Mouse (Mus musculus) adrenal gland, adult 8-10 months (tissue): ENCODE measurements around the gene Ciita. TPM values are rescaled to one million over a fixed set of nuclear protein-coding genes. Genes with fewer than 3 reads are reported as not detected.
A peak's percentile ranks its signal among the peaks of the same experiment; 100 is the strongest.

Experiments used
- DNase-seq: peaks from one replicate; pipeline ENCODE4 v3.0.0; 2022
- total RNA-seq, 4 experiments: library from RNA; stranded (reverse); gene quantifications; 2 replicates each; pipeline ENCODE4 v1.2.4; 2022

The Ciita gene
- total RNA-seq, 4 experiments from 2014 or later, result 1.8 to 6.0 (median 4.7) TPM

- no peak for DNase-seq
These were observed 4.9 kb upstream of the Ciita start for GRCm38 (mm10) chr16:10474956-10475355.

DNA sequence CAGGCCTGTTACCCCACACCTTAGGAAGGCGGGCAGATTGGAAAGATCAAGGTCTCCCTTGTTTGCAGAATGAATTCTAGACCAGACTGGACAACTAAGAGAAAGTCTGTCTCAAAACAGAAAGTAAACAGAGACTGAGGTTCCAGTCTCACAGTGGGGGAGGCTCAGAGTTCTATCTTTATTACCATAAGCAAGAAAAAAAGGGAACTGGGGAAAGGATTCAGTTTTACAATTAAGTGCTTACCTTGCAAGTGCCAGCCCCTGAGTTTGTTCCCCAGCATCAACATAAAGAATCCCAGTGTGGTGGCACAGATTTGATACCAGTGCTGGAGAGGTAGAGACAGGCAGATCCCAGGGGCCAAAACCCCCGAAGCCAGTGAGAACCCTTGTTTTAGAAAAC lies 3.9 kb upstream of the Ciita start:
- DNase-seq, result no peak

- DNase-seq, result peak; percentile 14
These were observed 2.5 kb downstream of the Ciita start for GRCm38 (mm10) chr16:10482343-10482742.

DNA sequence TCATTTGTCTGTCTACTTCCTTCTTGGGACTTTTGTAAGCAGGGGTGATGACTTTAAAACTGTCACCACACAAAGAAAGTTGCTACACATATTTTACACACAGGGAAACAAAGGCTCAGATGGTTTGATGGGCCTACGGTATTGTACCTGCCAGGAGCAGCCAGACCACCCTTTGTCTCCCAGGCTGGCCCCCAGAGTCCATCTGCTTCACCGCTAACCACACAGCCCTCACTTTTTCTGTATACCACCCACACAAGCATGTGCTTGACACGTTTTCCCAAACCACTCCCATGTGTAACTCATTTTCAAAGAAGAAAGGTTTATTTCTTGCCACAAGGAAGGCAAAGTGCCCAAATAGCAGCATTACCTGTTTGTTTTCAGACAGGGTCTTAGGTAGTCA lies 7.1 kb downstream of the Ciita start:
- no peak for DNase-seq

DNA sequence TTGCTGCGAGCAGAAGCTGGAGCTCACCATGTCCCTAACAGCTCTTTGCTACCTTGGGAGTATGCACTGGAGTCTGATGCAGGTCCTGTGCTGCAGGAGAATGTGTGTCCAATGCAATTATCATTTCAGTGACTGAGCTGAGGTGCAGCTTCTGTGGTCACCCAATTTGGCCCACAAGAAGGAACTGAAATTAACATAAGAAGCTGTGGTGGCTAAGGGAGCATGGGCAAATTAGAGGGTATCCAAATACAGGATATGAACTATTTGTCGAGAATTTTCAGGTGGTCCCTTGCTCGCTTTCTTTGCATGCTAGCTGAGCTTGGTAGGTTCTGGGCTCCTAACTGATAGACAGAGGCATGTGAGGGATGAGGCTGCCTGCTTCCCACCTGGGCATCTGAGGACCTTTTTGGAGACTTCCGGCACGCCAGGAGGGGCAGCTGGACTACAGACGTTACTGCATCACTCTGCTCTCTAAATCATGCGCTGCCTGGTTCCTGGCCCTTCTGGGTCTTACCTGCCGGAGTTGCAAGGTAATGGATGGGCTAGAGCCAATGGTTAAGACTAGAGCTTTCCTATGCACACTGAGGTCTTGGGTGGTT lies 8.1 kb downstream of the Ciita start:
- DNase-seq, result no peak

DNA sequence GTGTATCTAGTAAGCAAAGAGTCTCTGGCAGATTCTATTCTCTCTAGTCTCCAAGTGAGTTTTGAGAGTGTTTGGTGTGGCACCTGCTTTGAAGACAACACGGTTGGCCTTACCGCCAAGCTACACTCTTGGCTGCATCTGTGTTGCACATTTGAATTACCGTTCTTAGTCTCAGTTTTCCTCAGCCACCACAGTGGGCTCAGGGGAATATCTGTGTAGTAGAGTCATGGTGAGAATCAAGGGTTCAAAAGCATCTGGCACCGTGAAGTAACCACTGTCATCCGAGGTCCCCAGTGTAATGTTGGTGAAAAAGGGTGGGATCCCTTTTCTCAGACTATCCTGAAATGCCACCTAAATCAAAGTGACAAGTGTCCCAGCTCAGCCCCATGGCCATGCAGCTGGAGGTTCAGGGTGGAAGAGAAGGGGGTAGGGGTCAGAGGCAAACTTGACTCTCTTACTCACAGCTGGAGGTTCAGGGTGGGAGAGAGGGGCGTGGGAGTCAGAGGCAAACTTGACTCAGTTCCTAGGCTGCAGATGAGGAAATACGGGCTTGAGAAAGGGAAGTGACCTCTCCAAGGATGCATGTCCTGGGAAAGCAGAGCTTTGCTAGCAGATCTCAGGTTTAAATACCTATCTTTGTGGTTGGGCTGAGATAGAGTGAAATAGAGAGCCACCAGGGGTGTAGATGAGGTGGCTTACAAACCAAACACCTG lies 9.1 kb downstream of the Ciita start:
- DNase-seq, result no peak

DNA sequence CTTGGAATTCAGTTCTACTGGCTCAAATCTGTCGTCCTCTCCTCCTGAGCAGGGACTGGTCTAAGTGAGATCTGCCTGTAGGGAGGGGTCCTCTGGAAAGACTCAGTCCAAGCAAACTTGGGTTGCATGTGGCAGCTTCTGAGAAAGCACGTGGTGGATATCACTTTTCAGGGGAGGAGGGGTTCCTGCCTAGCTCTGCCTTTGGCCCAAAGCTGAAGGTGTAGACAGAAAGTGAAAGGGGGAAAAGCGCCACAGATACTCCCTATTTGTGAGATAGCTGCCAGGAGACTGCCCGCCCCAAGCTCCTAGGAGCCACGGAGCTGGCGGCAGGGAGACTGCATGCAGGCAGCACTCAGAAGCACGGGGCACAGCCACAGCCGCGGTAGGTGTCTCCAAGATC lies 9.6 kb downstream of the Ciita start:
- DNase-seq, result no peak

- DNase-seq, result no peak
These were observed 10.1 kb downstream of the Ciita start for GRCm38 (mm10) chr16:10489904-10490457.

DNA sequence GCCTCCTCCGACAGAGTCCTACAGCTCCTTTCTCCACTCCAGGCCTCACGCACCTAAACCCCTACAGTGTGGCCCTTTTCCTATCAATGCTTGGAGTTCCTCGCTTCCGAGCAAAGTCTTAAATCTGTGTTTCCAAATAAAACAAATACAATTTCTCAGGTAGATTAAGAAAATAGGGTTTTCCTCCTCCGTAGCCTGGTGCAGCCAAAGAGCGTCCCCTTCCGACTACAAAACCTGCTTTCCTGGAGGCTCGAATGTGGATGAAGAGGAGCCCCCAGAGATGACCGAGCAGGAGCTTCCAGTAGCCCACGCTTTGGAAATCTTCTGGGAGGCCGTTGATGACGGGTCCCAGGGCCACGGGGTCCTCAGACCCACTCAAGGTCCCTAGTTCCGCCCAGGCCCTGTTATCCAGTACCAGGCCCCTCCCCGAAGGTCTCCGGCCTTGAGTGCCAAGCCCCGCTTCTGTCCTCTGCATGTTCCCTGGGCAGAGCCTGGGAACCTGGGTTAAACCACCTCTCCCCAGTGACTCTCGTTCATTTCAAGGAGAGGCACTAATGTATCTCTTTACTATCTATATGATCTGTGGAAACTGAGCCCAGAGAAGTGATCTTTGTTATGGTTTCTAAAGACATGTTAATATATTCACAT lies 10.8 kb downstream of the Ciita start:
- DNase-seq, result no peak

GRCm38 (mm10) chr16:10491716-10492115 lies 11.9 kb downstream of the Ciita start:
- no peak for DNase-seq

DNA sequence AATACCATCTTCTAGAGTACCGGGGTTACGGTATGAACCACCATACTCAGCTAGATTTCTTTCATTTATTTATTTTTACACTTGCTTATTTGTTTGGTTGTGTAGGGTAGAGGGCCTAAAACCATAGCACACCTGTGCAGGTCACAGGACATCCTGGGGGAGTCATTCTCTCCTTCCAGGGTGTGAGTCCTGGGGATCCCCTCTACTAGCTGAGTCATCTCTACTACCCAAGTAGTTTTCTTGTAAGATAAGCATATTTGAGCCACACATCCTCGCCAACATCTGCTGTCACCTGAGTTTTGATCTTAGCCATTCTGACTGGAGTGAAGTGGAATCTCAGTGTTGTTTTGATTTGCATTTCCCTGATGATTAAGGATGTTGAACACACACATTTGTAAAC lies 12.7 kb downstream of the Ciita start:
- DNase-seq, result no peak

GRCm38 (mm10) chr16:10495824-10496298 lies 16.0 kb downstream of the Ciita start:
- no peak for DNase-seq

- DNase-seq, result no peak
These were observed 18.3 kb downstream of the Ciita start for GRCm38 (mm10) chr16:10498096-10498602.

GRCm38 (mm10) chr16:10499122-10499521 lies 19.3 kb downstream of the Ciita start:
- no peak for DNase-seq

- DNase-seq, result no peak
These were observed 22.0 kb downstream of the Ciita start for GRCm38 (mm10) chr16:10501865-10502264.

- DNase-seq, result no peak
These were observed 23.2 kb downstream of the Ciita start for GRCm38 (mm10) chr16:10503058-10503457.

- DNase-seq, result no peak
These were observed 27.6 kb downstream of the Ciita start for GRCm38 (mm10) chr16:10507445-10507844.

DNA sequence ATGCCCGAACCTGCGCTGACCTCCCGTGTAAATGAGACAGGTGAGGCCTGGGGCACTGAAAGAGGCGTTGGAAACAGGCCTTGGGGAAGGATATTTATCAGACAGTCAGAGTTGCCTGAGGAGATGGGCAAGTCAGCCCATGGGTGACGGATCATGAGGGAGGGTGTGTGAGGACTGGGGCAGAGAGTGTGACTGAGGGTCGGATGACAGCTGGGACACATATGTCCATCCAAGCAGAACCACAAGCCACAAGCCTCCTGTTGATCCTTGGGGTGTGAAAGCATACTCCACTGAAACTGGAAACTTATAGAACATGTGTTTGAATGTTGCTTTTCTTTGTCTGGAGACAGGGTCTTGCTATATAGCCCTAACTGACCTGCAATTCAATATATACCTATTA lies 28.8 kb downstream of the Ciita start:
- DNase-seq, result no peak

DNA sequence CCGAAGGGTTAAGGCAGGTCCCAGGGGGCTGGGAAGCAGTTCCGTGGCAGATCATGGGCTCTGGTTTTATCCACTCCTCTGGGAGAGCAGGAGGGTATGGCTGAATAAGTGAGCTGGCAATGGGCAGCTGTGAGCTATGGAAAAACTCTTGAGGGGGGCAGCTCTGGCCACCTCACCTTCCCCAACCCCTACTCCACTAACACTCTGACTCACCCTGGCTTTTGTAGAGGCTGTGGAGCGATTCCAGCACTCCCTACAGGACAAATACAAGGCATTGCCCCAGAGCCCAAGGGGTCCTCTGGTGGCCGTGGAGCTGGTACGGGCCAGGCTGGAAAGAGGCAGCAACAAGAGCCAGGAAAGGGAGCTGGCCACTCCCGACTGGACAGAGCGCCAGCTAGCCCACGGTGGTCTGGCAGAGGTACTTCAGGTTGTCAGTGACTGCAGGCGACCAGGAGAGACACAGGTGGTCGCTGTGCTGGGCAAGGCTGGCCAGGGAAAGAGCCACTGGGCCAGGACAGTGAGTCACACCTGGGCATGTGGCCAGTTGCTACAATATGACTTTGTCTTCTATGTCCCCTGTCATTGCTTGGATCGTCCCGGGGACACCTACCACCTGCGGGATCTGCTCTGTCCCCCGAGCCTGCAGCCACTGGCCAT lies 30.7 kb downstream of the Ciita start:
- DNase-seq, result no peak

GRCm38 (mm10) chr16:10511134-10511520 lies 31.3 kb downstream of the Ciita start:
- DNase-seq, result no peak

DNA sequence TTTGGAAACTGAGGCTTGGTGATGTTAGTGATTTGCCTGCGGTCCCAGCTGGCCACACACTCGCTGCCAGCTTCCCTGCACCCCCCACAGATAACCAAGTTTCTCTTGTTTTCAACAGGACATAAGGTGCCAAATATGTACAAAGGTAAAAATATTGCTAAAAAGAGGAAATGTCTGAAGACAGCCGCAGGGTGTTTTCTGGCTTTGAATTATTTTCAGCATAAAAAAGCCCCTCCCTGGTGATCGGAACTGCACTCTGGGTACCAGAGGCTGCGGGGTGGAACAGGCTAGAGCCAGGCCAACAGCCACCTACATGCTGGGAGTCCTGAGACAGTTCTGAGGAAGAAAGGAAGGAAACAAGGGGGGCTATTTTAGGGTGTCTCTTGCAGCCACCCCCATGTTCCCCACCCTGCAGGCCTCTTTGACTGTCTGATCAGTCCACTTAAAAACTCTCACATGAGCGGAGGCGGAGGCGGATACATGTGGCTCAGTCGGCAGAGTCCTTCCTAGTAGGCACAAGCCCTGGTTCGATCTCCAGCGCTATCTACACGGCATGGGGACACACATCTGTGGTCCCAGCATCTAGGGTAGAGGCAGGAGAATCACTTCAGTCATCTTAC lies 36.2 kb downstream of the Ciita start:
- DNase-seq, result no peak

- DNase-seq, result no peak
These were observed 38.2 kb downstream of the Ciita start for GRCm38 (mm10) chr16:10518030-10518429.
